Comparison of ENCODE assay signal across 20 mouse cellular contexts in genomic region chr6:58913551-58913950, GRCm38 (mm10). TPM values are rescaled to one million over a fixed set of nuclear protein-coding genes. Genes with fewer than 3 reads are reported as not detected.
"Had no signal": no experiment of that assay in that cellular context is flagged by ENCODE, and none has a peak within 500 bp of the region (broad histone marks: within the 10 kb centered on the region; RNA-seq: fewer than 3 reads in every experiment).

No protein-coding gene starts in this region.

- DNase-seq: kidney, adult 18-20 months; kidney, postnatal 14 days; layer of hippocampus, postnatal 36 days; liver, embryonic 13.5 days; lung, adult 2 months; retina, postnatal 1 day; right cerebral cortex, postnatal 25 days; thymus, postnatal 25 days had no signal

- H3K9me3 ChIP-seq: hindbrain, embryonic 12.5 days; hindbrain, embryonic 15.5 days; liver, embryonic 13.5 days; megakaryocyte, embryonic 14.5 days; midbrain, embryonic 10.5 days; midbrain, embryonic 13.5 days; neural tube, embryonic 13.5 days had no signal

- H3K27ac ChIP-seq: hindbrain, embryonic 12.5 days; hindbrain, embryonic 15.5 days; left cerebral cortex, adult 2 months; liver, embryonic 13.5 days; midbrain, embryonic 10.5 days; midbrain, embryonic 13.5 days; neural tube, embryonic 13.5 days had no signal

- H3K4me2 ChIP-seq: hindbrain, embryonic 12.5 days; hindbrain, embryonic 15.5 days; liver, embryonic 13.5 days; midbrain, embryonic 13.5 days; neural tube, embryonic 13.5 days had no signal

- H3K4me3 ChIP-seq: hindbrain, embryonic 12.5 days; hindbrain, embryonic 15.5 days; left cerebral cortex, adult 2 months; liver, embryonic 13.5 days; megakaryocyte, embryonic 14.5 days; midbrain, embryonic 10.5 days; midbrain, embryonic 13.5 days; myocyte; neural tube, embryonic 13.5 days had no signal

- ATAC-seq: midbrain, embryonic 13.5 days; midbrain, embryonic 16.5 days had no signal

- H3K36me3 ChIP-seq: hindbrain, embryonic 12.5 days; liver, embryonic 13.5 days; midbrain, embryonic 10.5 days had no signal

- H3K27me3 ChIP-seq: hindbrain, embryonic 12.5 days; hindbrain, embryonic 15.5 days; liver, embryonic 13.5 days; megakaryocyte, embryonic 14.5 days; midbrain, embryonic 13.5 days; neural tube, embryonic 13.5 days had no signal

- H3K9ac ChIP-seq: hindbrain, embryonic 12.5 days; hindbrain, embryonic 15.5 days; liver, embryonic 13.5 days; midbrain, embryonic 13.5 days; neural tube, embryonic 13.5 days had no signal

- H3K4me1 ChIP-seq: hindbrain, embryonic 12.5 days; hindbrain, embryonic 15.5 days; liver, embryonic 13.5 days; midbrain, embryonic 10.5 days; midbrain, embryonic 13.5 days; neural tube, embryonic 13.5 days had no signal

RNA-seq across cellular contexts. Expression of gene Nap1l5, which starts 6.7 kb away (rescaled TPM):
- total RNA-seq: monocyte, adult 5-6 weeks; neutrophil, adult 5-6 weeks had no signal
- polyA plus RNA-seq: liver, adult 2 months had no signal
